Mouse (Mus musculus): ENCODE results near the gene Snx29. TPM values are rescaled to one million over a fixed set of nuclear protein-coding genes. Genes with fewer than 3 reads are reported as not detected.
A peak's percentile ranks its signal among the peaks of the same experiment; 100 is the strongest.

Gene Snx29
- polyA plus RNA-seq, 1 experiment from 2014 or later = 10.2 TPM

- no peak overlapping the region for H3K4me2 ChIP-seq (ENCODE audit: low read depth, low read length)
- WGBS = 51% methylated on average over 8 of the region's 8 CpGs
- peak; percentile 78; the same call in 1 of the 2 replicates for ATAC-seq (ENCODE audit: insufficient read depth, low FRiP score)
Measured at GRCm38 (mm10) chr16:11532592-11532991, 209.9 kb downstream of the Snx29 start.

DNA sequence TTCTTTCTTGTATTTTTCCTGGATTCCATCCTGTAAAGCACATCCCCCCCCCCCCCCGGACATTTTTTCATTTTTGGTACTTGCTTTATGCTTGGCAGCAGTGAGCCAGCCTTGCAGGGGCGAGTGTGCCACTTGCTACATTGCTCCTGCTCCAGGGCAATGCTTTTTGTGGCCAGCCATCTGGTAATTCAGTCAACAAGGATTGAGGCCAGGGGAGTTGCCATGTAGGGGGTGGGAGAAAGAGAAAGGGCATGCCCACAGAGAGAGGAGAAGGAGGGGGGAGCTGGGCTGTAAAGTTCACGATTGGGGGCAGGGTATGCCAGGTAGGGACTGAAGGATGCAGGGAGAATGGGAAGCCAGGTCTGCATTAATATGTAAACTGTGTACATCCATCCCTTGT, 210.7 kb downstream of the Snx29 start:
- no peaks in the 10 kb centered on the region for H3K4me1 ChIP-seq (ENCODE audit: control insufficient read depth, insufficient read depth, low read length)
- no peak for ATAC-seq (ENCODE audit: insufficient read depth, low FRiP score)
- H3K27me3 ChIP-seq (ENCODE audit: control insufficient read depth, insufficient read depth, low read length) = no peaks in the 10 kb centered on the region
- no peak overlapping the region for H3K4me3 ChIP-seq (replicated peaks; ENCODE audit: low read length)
- no peak overlapping the region for H3K4me2 ChIP-seq (ENCODE audit: low read depth, low read length)
- H3K9ac ChIP-seq (ENCODE audit: low read length) = no peak overlapping the region
- 73% methylated on average over 3 of the region's 3 CpGs for WGBS
- no peak overlapping the region for H3K27ac ChIP-seq (ENCODE audit: low read length)
- no peaks in the 10 kb centered on the region for H3K9me3 ChIP-seq (replicated peaks; ENCODE audit: control insufficient read depth, low read length)
- H3K36me3 ChIP-seq (ENCODE audit: control insufficient read depth, insufficient read depth, low read length) = no peaks in the 10 kb centered on the region

More at GRCm38 (mm10) chr16:11532592-11532991, 209.9 kb downstream of the Snx29 start:
- H3K36me3 ChIP-seq (ENCODE audit: control insufficient read depth, insufficient read depth, low read length) = no peaks in the 10 kb centered on the region
- H3K27ac ChIP-seq (ENCODE audit: low read length) = no peak overlapping the region
- H3K4me1 ChIP-seq (ENCODE audit: control insufficient read depth, insufficient read depth, low read length) = no peaks in the 10 kb centered on the region
- H3K9ac ChIP-seq (ENCODE audit: low read length) = no peak overlapping the region
- no peaks in the 10 kb centered on the region for H3K9me3 ChIP-seq (replicated peaks; ENCODE audit: control insufficient read depth, low read length)
- H3K4me3 ChIP-seq (replicated peaks; ENCODE audit: low read length) = no peak overlapping the region
- H3K27me3 ChIP-seq (ENCODE audit: control insufficient read depth, insufficient read depth, low read length) = no peaks in the 10 kb centered on the region

GRCm38 (mm10) chr16:11537663-11538062, 215.0 kb downstream of the Snx29 start:
- WGBS = 60% methylated on average over 5 of the region's 5 CpGs
- no peak for ATAC-seq (ENCODE audit: insufficient read depth, low FRiP score)
- Histone ChIP-seq H3K36me3 (ENCODE audit: control insufficient read depth, insufficient read depth, low read length) (no peaks in the 10 kb centered on the region), H3K27me3 (ENCODE audit: control insufficient read depth, insufficient read depth, low read length) (no peaks in the 10 kb centered on the region), H3K27ac (ENCODE audit: low read length) (no peak overlapping the region), H3K4me3 (replicated peaks; ENCODE audit: low read length) (no peak overlapping the region), H3K4me1 (ENCODE audit: control insufficient read depth, insufficient read depth, low read length) (no peaks in the 10 kb centered on the region), H3K9me3 (replicated peaks; ENCODE audit: control insufficient read depth, low read length) (no peaks in the 10 kb centered on the region), H3K9ac (ENCODE audit: low read length) (no peak overlapping the region), H3K4me2 (ENCODE audit: low read depth, low read length) (no peak overlapping the region)

- H3K9ac ChIP-seq (ENCODE audit: low read length) = no peak overlapping the region
- no peak overlapping the region for H3K4me3 ChIP-seq (replicated peaks; ENCODE audit: low read length)
- no peak overlapping the region for H3K4me2 ChIP-seq (ENCODE audit: low read depth, low read length)
- H3K36me3 ChIP-seq (ENCODE audit: control insufficient read depth, insufficient read depth, low read length) = no peaks in the 10 kb centered on the region
- H3K9me3 ChIP-seq (replicated peaks; ENCODE audit: control insufficient read depth, low read length) = no peaks in the 10 kb centered on the region
- H3K27ac ChIP-seq (ENCODE audit: low read length) = no peak overlapping the region
- no peaks in the 10 kb centered on the region for H3K4me1 ChIP-seq (ENCODE audit: control insufficient read depth, insufficient read depth, low read length)
- WGBS = 58% methylated on average over 3 of the region's 3 CpGs
- no peaks in the 10 kb centered on the region for H3K27me3 ChIP-seq (ENCODE audit: control insufficient read depth, insufficient read depth, low read length)
- no peak for ATAC-seq (ENCODE audit: insufficient read depth, low FRiP score)
Measured at GRCm38 (mm10) chr16:11538191-11538590, 215.5 kb downstream of the Snx29 start.

- ATAC-seq (ENCODE audit: insufficient read depth, low FRiP score) = no peak
- H3K4me1 ChIP-seq (ENCODE audit: control insufficient read depth, insufficient read depth, low read length) = no peaks in the 10 kb centered on the region
Measured at GRCm38 (mm10) chr16:11540961-11541360, 218.3 kb downstream of the Snx29 start.

GRCm38 (mm10) chr16:11541769-11542168, 219.1 kb downstream of the Snx29 start:
- Histone ChIP-seq H3K4me1 (ENCODE audit: control insufficient read depth, insufficient read depth, low read length) (no peaks in the 10 kb centered on the region), H3K27ac (ENCODE audit: low read length) (no peak overlapping the region), H3K4me2 (ENCODE audit: low read depth, low read length) (no peak overlapping the region), H3K36me3 (ENCODE audit: control insufficient read depth, insufficient read depth, low read length) (no peaks in the 10 kb centered on the region), H3K9ac (ENCODE audit: low read length) (no peak overlapping the region), H3K4me3 (replicated peaks; ENCODE audit: low read length) (no peak overlapping the region), H3K27me3 (ENCODE audit: control insufficient read depth, insufficient read depth, low read length) (no peaks in the 10 kb centered on the region), H3K9me3 (replicated peaks; ENCODE audit: control insufficient read depth, low read length) (no peaks in the 10 kb centered on the region)
- WGBS = 70% methylated on average over 7 of the region's 7 CpGs
- ATAC-seq (ENCODE audit: insufficient read depth, low FRiP score) = no peak

More at GRCm38 (mm10) chr16:11540961-11541360, 218.3 kb downstream of the Snx29 start:
- Histone ChIP-seq H3K9ac (ENCODE audit: low read length) (no peak overlapping the region), H3K27ac (ENCODE audit: low read length) (no peak overlapping the region), H3K36me3 (ENCODE audit: control insufficient read depth, insufficient read depth, low read length) (no peaks in the 10 kb centered on the region), H3K27me3 (ENCODE audit: control insufficient read depth, insufficient read depth, low read length) (no peaks in the 10 kb centered on the region), H3K9me3 (replicated peaks; ENCODE audit: control insufficient read depth, low read length) (no peaks in the 10 kb centered on the region), H3K4me2 (ENCODE audit: low read depth, low read length) (no peak overlapping the region), H3K4me3 (replicated peaks; ENCODE audit: low read length) (no peak overlapping the region)

DNA sequence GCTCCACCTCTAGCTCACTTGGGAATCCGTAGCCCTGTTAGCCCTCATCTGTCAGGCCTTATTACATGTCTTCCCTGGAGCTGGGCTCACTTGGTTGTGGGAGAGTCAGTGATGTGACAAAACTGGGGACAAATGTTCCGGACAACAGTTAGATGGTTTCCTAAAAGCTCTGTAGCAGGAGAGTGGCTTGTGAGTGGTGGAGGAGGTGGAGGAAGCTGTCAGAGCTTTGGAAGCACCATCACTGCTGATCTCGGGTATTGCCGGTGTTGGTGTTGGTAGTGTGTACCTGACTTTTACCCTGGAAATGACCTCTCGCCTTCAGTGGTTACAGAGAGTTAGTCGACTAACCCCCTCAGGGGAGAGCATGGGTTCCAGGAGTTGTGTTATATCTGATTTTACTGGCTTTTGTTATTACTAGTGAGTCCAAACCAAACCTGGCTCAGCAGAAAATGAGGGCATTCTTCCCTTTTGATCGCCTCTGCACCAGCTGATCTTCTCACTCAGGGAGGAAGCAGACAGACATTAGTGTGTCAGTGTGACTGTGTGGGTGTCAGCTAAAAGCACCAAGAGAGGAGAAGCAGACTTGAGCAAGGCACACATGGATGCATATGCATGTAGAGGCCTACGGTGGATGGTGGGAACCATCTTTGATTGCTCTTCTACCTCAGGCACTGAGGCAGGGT, 227.5 kb downstream of the Snx29 start:
- Histone ChIP-seq H3K4me1 (ENCODE audit: control insufficient read depth, insufficient read depth, low read length) (no peaks in the 10 kb centered on the region), H3K27me3 (ENCODE audit: control insufficient read depth, insufficient read depth, low read length) (no peaks in the 10 kb centered on the region), H3K36me3 (ENCODE audit: control insufficient read depth, insufficient read depth, low read length) (no peaks in the 10 kb centered on the region), H3K27ac (ENCODE audit: low read length) (no peak overlapping the region), H3K4me2 (ENCODE audit: low read depth, low read length) (no peak overlapping the region), H3K9me3 (replicated peaks; ENCODE audit: control insufficient read depth, low read length) (no peaks in the 10 kb centered on the region), H3K9ac (ENCODE audit: low read length) (no peak overlapping the region), H3K4me3 (replicated peaks; ENCODE audit: low read length) (no peak overlapping the region)
- ATAC-seq (ENCODE audit: insufficient read depth, low FRiP score) = no peak
- WGBS = 90% methylated on average over 8 of the region's 8 CpGs

- Histone ChIP-seq H3K4me3 (replicated peaks; ENCODE audit: low read length) (no peak overlapping the region), H3K4me2 (ENCODE audit: low read depth, low read length) (no peak overlapping the region), H3K9me3 (replicated peaks; ENCODE audit: control insufficient read depth, low read length) (no peaks in the 10 kb centered on the region), H3K27ac (ENCODE audit: low read length) (no peak overlapping the region), H3K4me1 (ENCODE audit: control insufficient read depth, insufficient read depth, low read length) (no peaks in the 10 kb centered on the region), H3K27me3 (ENCODE audit: control insufficient read depth, insufficient read depth, low read length) (no peaks in the 10 kb centered on the region), H3K9ac (ENCODE audit: low read length) (no peak overlapping the region), H3K36me3 (ENCODE audit: control insufficient read depth, insufficient read depth, low read length) (no peaks in the 10 kb centered on the region)
- 77% methylated on average over 2 of the region's 2 CpGs for WGBS
- no peak for ATAC-seq (ENCODE audit: insufficient read depth, low FRiP score)
Measured at GRCm38 (mm10) chr16:11561714-11562113, 239.0 kb downstream of the Snx29 start.

GRCm38 (mm10) chr16:11563846-11564245, 241.1 kb downstream of the Snx29 start:
- Histone ChIP-seq H3K9ac (ENCODE audit: low read length) (no peak overlapping the region), H3K4me2 (ENCODE audit: low read depth, low read length) (no peak overlapping the region), H3K9me3 (replicated peaks; ENCODE audit: control insufficient read depth, low read length) (no peaks in the 10 kb centered on the region), H3K36me3 (ENCODE audit: control insufficient read depth, insufficient read depth, low read length) (no peaks in the 10 kb centered on the region), H3K4me1 (ENCODE audit: control insufficient read depth, insufficient read depth, low read length) (no peaks in the 10 kb centered on the region), H3K27me3 (ENCODE audit: control insufficient read depth, insufficient read depth, low read length) (no peaks in the 10 kb centered on the region), H3K4me3 (replicated peaks; ENCODE audit: low read length) (no peak overlapping the region), H3K27ac (ENCODE audit: low read length) (no peak overlapping the region)
- 56% methylated on average over 4 of the region's 4 CpGs for WGBS
- ATAC-seq (ENCODE audit: insufficient read depth, low FRiP score) = no peak
